In genomic region chr4:132048011-132048991, GRCm38 (mm10) we compare ENCODE assay signal across 9 mouse cellular contexts. TPM values are rescaled to one million over a fixed set of nuclear protein-coding genes. Genes with fewer than 3 reads are reported as not detected.
A peak's percentile ranks its signal among the peaks of the same experiment; 100 is the strongest.
DNase-seq lines count a peak whose midpoint lies in the region; ATAC-seq and TF ChIP-seq lines count a peak whose summit lies in the region.
"Had no signal": no experiment of that assay in that cellular context is flagged by ENCODE, and none has a peak within 500 bp of the region (broad histone marks: within the 10 kb centered on the region; RNA-seq: fewer than 3 reads in every experiment).

No protein-coding gene starts in this region.

- under 1% methylated on average over 78 of the region's 95 CpGs for WGBS in heart, embryonic 12.5 days
- under 1% methylated on average over 78 of the region's 95 CpGs for WGBS in kidney, postnatal 0 days

- H3K36me3 ChIP-seq in heart, embryonic 12.5 days: no peaks in the 10 kb centered on the region
- no peaks in the 10 kb centered on the region for H3K36me3 ChIP-seq in kidney, postnatal 0 days (ENCODE audit: insufficient read depth, low read length)

- H3K27me3 ChIP-seq in heart, embryonic 12.5 days (replicated peaks): no peaks in the 10 kb centered on the region
- no peaks in the 10 kb centered on the region for H3K27me3 ChIP-seq in kidney, postnatal 0 days (ENCODE audit: insufficient read depth, low read length)

- peaks cover 31% of the 10 kb centered on the region for H3K4me1 ChIP-seq in heart, embryonic 12.5 days (replicated peaks)
- H3K4me1 ChIP-seq in kidney, postnatal 0 days (replicated peaks; ENCODE audit: insufficient read depth, low read length): no peaks in the 10 kb centered on the region

- H3K9ac ChIP-seq in heart, embryonic 12.5 days: peak overlapping the region; percentile 97
- H3K9ac ChIP-seq in kidney, postnatal 0 days (ENCODE audit: low read depth, low read length): peak overlapping the region; percentile 94

- no peaks in the 10 kb centered on the region for H3K9me3 ChIP-seq in heart, embryonic 12.5 days (replicated peaks)
- no peaks in the 10 kb centered on the region for H3K9me3 ChIP-seq in kidney, postnatal 0 days (replicated peaks; ENCODE audit: low read length)

- peak; percentile 63 for DNase-seq in CD4-positive helper T cell, adult 2 months (ENCODE audit: low read depth, low spot score)
- DNase-seq in R1 (ENCODE audit: low read depth, low spot score): peak; percentile 52
- peak; percentile 77 for DNase-seq in embryo, embryonic 11 days
- DNase-seq in kidney, postnatal 0 days (ENCODE audit: low spot score): peak; percentile 66
- DNase-seq in lung, postnatal 10 days: peak; percentile 46
- peak; percentile 85 for DNase-seq in retina, postnatal 1 day

- peak overlapping the region; percentile 100 for H3K4me2 ChIP-seq in heart, embryonic 12.5 days
- H3K4me2 ChIP-seq in kidney, postnatal 0 days (ENCODE audit: low read length): peak overlapping the region; percentile 99

- peak overlapping the region; percentile 80 for H3K27ac ChIP-seq in heart, embryonic 12.5 days (ENCODE audit: poor library complexity, severe bottlenecking)
- H3K27ac ChIP-seq in kidney, postnatal 0 days: peak overlapping the region; percentile 88

- peak overlapping the region; percentile 99 for H3K4me3 ChIP-seq in heart, embryonic 12.5 days
- peak overlapping the region; percentile 93 for H3K4me3 ChIP-seq in kidney, postnatal 0 days (replicated peaks; ENCODE audit: low read depth, low read length)

- peak; percentile 67 for ATAC-seq in heart, embryonic 12.5 days (ENCODE audit: insufficient number of reproducible peaks, low FRiP score)
- peak; percentile 46 for ATAC-seq in kidney, postnatal 0 days (replicated peaks; ENCODE audit: low FRiP score, low read depth)
- ATAC-seq in erythroid progenitor cell, adult 5-6 weeks (replicated peaks; ENCODE audit: low FRiP score, poor library complexity, severe bottlenecking): no peak

- no peak for TF ChIP-seq CTCF in kidney, postnatal 0 days (IDR thresholded peaks at IDR 0.05; ENCODE audit: low read depth)

RNA-seq across cellular contexts. Expression of gene Gm10300, which starts 26.2 kb away (rescaled TPM):
- polyA plus RNA-seq in heart, embryonic 12.5 days (2016; fragmentation: Nextera tagmentation; extraction: Ambion mirVana): 0.15 and 0.28 TPM in 2 replicates
- polyA plus RNA-seq in kidney, postnatal 0 days (2015; fragmentation: Nextera tagmentation; extraction: Ambion mirVana): 0.08 and 0.17 TPM in 2 replicates
- total RNA-seq in erythroid progenitor cell, adult 5-6 weeks (2015; ENCODE audit: low replicate concordance): not detected in 2 replicates
- 0.64 and 1.4 TPM in 2 replicates for total RNA-seq in erythroid progenitor cell, adult 5-6 weeks (2017; ENCODE audit: low replicate concordance)
- polyA plus RNA-seq: frontal cortex, adult 2 months had no signal

RNA-seq across cellular contexts. Expression of gene Epb41, which starts 26.8 kb away (rescaled TPM):
- 97.6 and 102 TPM in 2 replicates for polyA plus RNA-seq in heart, embryonic 12.5 days (2016; fragmentation: Nextera tagmentation; extraction: Ambion mirVana)
- polyA plus RNA-seq in kidney, postnatal 0 days (2015; fragmentation: Nextera tagmentation; extraction: Ambion mirVana): 42.3 and 44.6 TPM in 2 replicates
- 679 and 755 TPM in 2 replicates for total RNA-seq in erythroid progenitor cell, adult 5-6 weeks (2015; ENCODE audit: low replicate concordance)
- total RNA-seq in erythroid progenitor cell, adult 5-6 weeks (2017; ENCODE audit: low replicate concordance): 876 and 895 TPM in 2 replicates
